Mouse (Mus musculus): ENCODE data around the gene Urb2. TPM values are rescaled to one million over a fixed set of nuclear protein-coding genes. Genes with fewer than 3 reads are reported as not detected.

Gene Urb2
- polyA plus RNA-seq, 1 experiment from 2014 or later: 3.7 TPM

DNA sequence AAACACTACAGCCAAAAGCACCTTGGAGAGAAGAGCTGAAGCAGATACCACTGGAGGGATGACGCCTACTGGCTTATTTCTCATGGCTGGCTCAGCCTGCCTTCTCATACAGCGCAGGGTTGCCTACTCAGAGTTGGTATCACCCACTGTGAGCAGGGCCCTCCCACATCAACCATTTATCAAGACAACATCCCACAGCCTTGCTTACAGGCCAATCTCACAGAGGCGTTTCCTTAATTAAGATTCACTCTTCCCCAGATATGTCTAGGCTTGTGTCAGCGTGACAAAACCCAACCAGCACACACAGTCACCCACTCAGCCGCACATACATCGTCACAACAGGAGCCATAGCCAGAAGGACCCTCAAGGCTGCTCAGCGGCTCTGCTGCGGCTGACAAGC, 61.3 kb downstream of the Urb2 start:
- Histone ChIP-seq H3K4me2 (no peak overlapping the region), H3K9ac (no peak overlapping the region), H3K9me3 (no peaks in the 10 kb centered on the region), H3K27me3 (no peaks in the 10 kb centered on the region), H3K4me1 (0 out of 2 replicates have a peak, but pooled peaks cover 5% of the 10 kb centered on the region), H3K27ac (no peak overlapping the region), H3K4me3 (no peak overlapping the region), H3K36me3 (no peaks in the 10 kb centered on the region)
- ATAC-seq (ENCODE audit: insufficient number of reproducible peaks, insufficient read depth, low FRiP score, low TSS enrichment, low read depth): no peak
- WGBS: 93% methylated on average over 8 of the region's 8 CpGs

GRCm38 (mm10) chr8:124083611-124084010, 62.3 kb downstream of the Urb2 start:
- 87% methylated on average over 7 of the region's 7 CpGs for WGBS
- H3K27ac ChIP-seq: no peak overlapping the region

GRCm38 (mm10) chr8:124085668-124086067, 64.4 kb downstream of the Urb2 start:
- ATAC-seq (ENCODE audit: insufficient number of reproducible peaks, insufficient read depth, low FRiP score, low TSS enrichment, low read depth): no peak
- no peak overlapping the region for H3K27ac ChIP-seq
- no peaks in the 10 kb centered on the region for H3K27me3 ChIP-seq
- H3K9me3 ChIP-seq: no peaks in the 10 kb centered on the region
- H3K36me3 ChIP-seq: no peaks in the 10 kb centered on the region
- no peak overlapping the region for H3K9ac ChIP-seq
- 0 out of 2 replicates have a peak, but pooled peaks cover 3% of the 10 kb centered on the region for H3K4me1 ChIP-seq
- no peak overlapping the region for H3K4me2 ChIP-seq
- 50% methylated on average over 4 of the region's 4 CpGs for WGBS
- no peak overlapping the region for H3K4me3 ChIP-seq

More at GRCm38 (mm10) chr8:124083611-124084010, 62.3 kb downstream of the Urb2 start:
- Histone ChIP-seq H3K27me3 (no peaks in the 10 kb centered on the region), H3K4me1 (0 out of 2 replicates have a peak, but pooled peaks cover 5% of the 10 kb centered on the region), H3K9ac (no peak overlapping the region), H3K9me3 (no peaks in the 10 kb centered on the region), H3K4me3 (no peak overlapping the region), H3K36me3 (no peaks in the 10 kb centered on the region), H3K4me2 (no peak overlapping the region)
- ATAC-seq (ENCODE audit: insufficient number of reproducible peaks, insufficient read depth, low FRiP score, low TSS enrichment, low read depth): no peak

- H3K9ac ChIP-seq: no peak overlapping the region
- H3K36me3 ChIP-seq: no peaks in the 10 kb centered on the region
- H3K27ac ChIP-seq: no peak overlapping the region
- ATAC-seq (ENCODE audit: insufficient number of reproducible peaks, insufficient read depth, low FRiP score, low TSS enrichment, low read depth): no peak
- no peaks in the 10 kb centered on the region for H3K4me1 ChIP-seq
- no peaks in the 10 kb centered on the region for H3K9me3 ChIP-seq
- no peaks in the 10 kb centered on the region for H3K27me3 ChIP-seq
- 36% methylated on average over 11 of the region's 11 CpGs for WGBS
- H3K4me2 ChIP-seq: no peak overlapping the region
- H3K4me3 ChIP-seq: no peak overlapping the region
Measured at GRCm38 (mm10) chr8:124088092-124088613, 66.8 kb downstream of the Urb2 start.

- no peaks in the 10 kb centered on the region for H3K27me3 ChIP-seq
- H3K4me3 ChIP-seq: no peak overlapping the region
- no peak for ATAC-seq (ENCODE audit: insufficient number of reproducible peaks, insufficient read depth, low FRiP score, low TSS enrichment, low read depth)
- no peaks in the 10 kb centered on the region for H3K36me3 ChIP-seq
- H3K9ac ChIP-seq: no peak overlapping the region
- no peak overlapping the region for H3K4me2 ChIP-seq
- WGBS: 75% methylated on average over 5 of the region's 5 CpGs
- H3K4me1 ChIP-seq: no peaks in the 10 kb centered on the region
- no peaks in the 10 kb centered on the region; the same call in 1 of the 2 replicates for H3K9me3 ChIP-seq
- 0 out of 2 replicates have a peak overlapping the region, but pooled peaks have one; percentile 22 for H3K27ac ChIP-seq
Measured at GRCm38 (mm10) chr8:124089016-124089415, 67.7 kb downstream of the Urb2 start.

GRCm38 (mm10) chr8:124090473-124090872, 69.2 kb downstream of the Urb2 start:
- Histone ChIP-seq H3K4me1 (no peaks in the 10 kb centered on the region), H3K36me3 (no peaks in the 10 kb centered on the region), H3K4me3 (no peak overlapping the region), H3K9me3 (no peaks in the 10 kb centered on the region; the same call in 1 of the 2 replicates), H3K27ac (no peak overlapping the region), H3K4me2 (no peak overlapping the region), H3K27me3 (no peaks in the 10 kb centered on the region), H3K9ac (no peak overlapping the region)
- 92% methylated on average over 5 of the region's 5 CpGs for WGBS
- no peak for ATAC-seq (ENCODE audit: insufficient number of reproducible peaks, insufficient read depth, low FRiP score, low TSS enrichment, low read depth)

MicroRNAs encoded within 50 kb of the gene (microRNA counts, 519-probe panel; counts per million panel counts)
- microRNA mmu-miR-1967: 2,917 counts per million, percentile 69 among the panel's probes with 10 or more counts

Small RNAs within 50 kb of the gene (microRNA-seq; reads per million reads assigned to microRNA genes)
- not detected for gene Mir1967

Other genes with a start within 250 kb of the Urb2 start
- gene Rab4a, start 215.5 kb upstream of the Urb2 start, polyA plus RNA-seq (2015; fragmentation: Nextera tagmentation; extraction: Ambion mirVana): 48.9 and 51.7 TPM in 2 replicates
- gene Ccsap, start 161.3 kb upstream of the Urb2 start, polyA plus RNA-seq (2015; fragmentation: Nextera tagmentation; extraction: Ambion mirVana): 5.4 and 5.5 TPM in 2 replicates
- gene Acta1, start 126.8 kb upstream of the Urb2 start, polyA plus RNA-seq (2015; fragmentation: Nextera tagmentation; extraction: Ambion mirVana): 32.0 and 44.7 TPM in 2 replicates
- 33.9 and 42.3 TPM in 2 replicates for gene Nup133, start 72.2 kb upstream of the Urb2 start, polyA plus RNA-seq (2015; fragmentation: Nextera tagmentation; extraction: Ambion mirVana)
- gene Abcb10, start 38.4 kb upstream of the Urb2 start, polyA plus RNA-seq (2015; fragmentation: Nextera tagmentation; extraction: Ambion mirVana): 18.2 and 19.1 TPM in 2 replicates
- 38.4 and 39.0 TPM in 2 replicates for gene Taf5l, start 111 bp upstream of the Urb2 start, polyA plus RNA-seq (2015; fragmentation: Nextera tagmentation; extraction: Ambion mirVana)
- 42.0 and 46.2 TPM in 2 replicates for gene Galnt2, start 209.9 kb downstream of the Urb2 start, polyA plus RNA-seq (2015; fragmentation: Nextera tagmentation; extraction: Ambion mirVana)